Comparison of ENCODE assay signal across 29 mouse cellular contexts in the genomic region with DNA sequence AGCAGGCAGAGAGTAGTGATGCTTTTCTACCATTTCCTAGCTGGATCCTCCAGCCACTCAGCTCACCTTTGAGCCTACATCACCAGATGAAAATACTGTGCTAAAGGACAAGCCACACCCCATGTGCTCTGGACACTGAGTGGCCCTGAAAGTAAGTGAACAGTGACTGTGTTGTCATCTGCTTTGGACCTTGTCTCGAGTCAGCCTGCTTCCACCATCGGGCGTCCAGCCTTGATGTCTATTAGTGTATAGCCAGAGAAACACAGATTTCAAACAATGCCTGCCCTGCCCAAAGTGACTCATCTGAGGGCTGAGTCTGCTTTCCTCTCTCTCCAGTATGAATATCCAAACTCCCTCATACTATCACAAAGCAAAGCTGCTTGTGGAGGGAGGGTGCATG. TPM values are rescaled to one million over a fixed set of nuclear protein-coding genes. Genes with fewer than 3 reads are reported as not detected.
DNase-seq lines count a peak whose midpoint lies in the region; ATAC-seq and TF ChIP-seq lines count a peak whose summit lies in the region.
"Had no signal": no experiment of that assay in that cellular context is flagged by ENCODE, and none has a peak within 500 bp of the region (broad histone marks: within the 10 kb centered on the region; RNA-seq: fewer than 3 reads in every experiment).

No protein-coding gene starts in this region.

- no peak for TF ChIP-seq CTCF in gastrocnemius, adult 2 months (IDR thresholded peaks at IDR 0.05)

- intact Hi-C loops in gastrocnemius, adult 2 months (cut with DNase I): loop anchor here (2.0 kb wide), 1 partner anchor 75 kb away; no protein-coding TSS in a partner anchor

- peaks cover 20% of the 10 kb centered on the region for H3K36me3 ChIP-seq in megakaryocyte, embryonic 14.5 days (replicated peaks; ENCODE audit: low read length)

- no peaks in the 10 kb centered on the region for H3K27me3 ChIP-seq in megakaryocyte, embryonic 14.5 days (replicated peaks)
- H3K27me3 ChIP-seq: embryonic facial prominence, embryonic 15.5 days; heart, embryonic 12.5 days; limb, embryonic 15.5 days; midbrain, embryonic 13.5 days; Patski had no signal

- no peak overlapping the region for H3K4me3 ChIP-seq in gastrocnemius, adult 2 months
- peak overlapping the region; percentile 43 for H3K4me3 ChIP-seq in megakaryocyte, embryonic 14.5 days (replicated peaks)
- H3K4me3 ChIP-seq: embryonic facial prominence, embryonic 10.5 days; embryonic facial prominence, embryonic 15.5 days; heart, adult 2 months; heart, embryonic 12.5 days; limb, embryonic 10.5 days; limb, embryonic 15.5 days; midbrain, embryonic 13.5 days had no signal

- H3K9me3 ChIP-seq in megakaryocyte, embryonic 14.5 days: no peaks in the 10 kb centered on the region
- H3K9me3 ChIP-seq: embryonic facial prominence, embryonic 10.5 days; embryonic facial prominence, embryonic 15.5 days; heart, embryonic 12.5 days; limb, embryonic 10.5 days; limb, embryonic 15.5 days; midbrain, embryonic 13.5 days had no signal

- DNase-seq in gastrocnemius, adult 2 months: no peak
- DNase-seq in gastrocnemius, adult 8-10 months (ENCODE audit: low spot score in 2 of 2): no peak
- DNase-seq in adipocyte (ENCODE audit: low spot score): peak; percentile 40
- no peak for DNase-seq in ovary, postnatal 10 days (ENCODE audit: low spot score)
- DNase-seq in kidney, adult 9 months: no peak
- DNase-seq: cerebellum, adult 8-10 months; cerebellum, postnatal 25 days; gastrocnemius, postnatal 36 days; heart, adult 2 months; kidney, adult 18-20 months; kidney, postnatal 36 days; lung, postnatal 36 days; retina, postnatal 1 day; right cerebral cortex, postnatal 14 days; thymus, adult 18-20 months; thymus, postnatal 36 days had no signal

- no peak for ATAC-seq in megakaryocyte, adult 5-6 weeks (ENCODE audit: poor library complexity, severe bottlenecking)
- ATAC-seq: forebrain, embryonic 14.5 days; midbrain, embryonic 13.5 days; Patski had no signal

- H3K4me1 ChIP-seq in megakaryocyte, embryonic 14.5 days: peaks cover 46% of the 10 kb centered on the region

- H3K27ac ChIP-seq in gastrocnemius, adult 2 months: peak overlapping the region; percentile 91
- H3K27ac ChIP-seq: embryonic facial prominence, embryonic 10.5 days; embryonic facial prominence, embryonic 15.5 days; heart, adult 2 months; hindbrain, embryonic 14.5 days; limb, embryonic 10.5 days; limb, embryonic 15.5 days; midbrain, embryonic 13.5 days had no signal

RNA-seq across cellular contexts. Expression of a gene that starts 2.0 kb away (rescaled TPM):
- 10 to 100 TPM in 1 of 2 experiments, 1 to 10 TPM in 1; 6.7 to 23.3 TPM for total RNA-seq in gastrocnemius, adult 2 months (2021)
- 1 to 10 TPM; 3.9 to 8.6 (median 5.4) TPM for total RNA-seq in gastrocnemius, adult 8-10 months (2022)
- 95.9 and 122 TPM in 2 replicates for polyA plus RNA-seq in megakaryocyte, embryonic 14.5 days (2012; ENCODE audit: insufficient read depth, low replicate concordance)
- 11.6 and 12.8 TPM in 2 replicates for total RNA-seq in megakaryocyte, adult 5-6 weeks (2015)
- total RNA-seq in megakaryocyte, adult 5-6 weeks (2017): 21.4 and 34.0 TPM in 2 replicates

RNA-seq across cellular contexts. Expression of a gene that starts 42.4 kb away (rescaled TPM):
- total RNA-seq in gastrocnemius, adult 2 months (2021): 10 to 100 TPM; 22.4 to 25.5 TPM
- 10 to 100 TPM; 25.7 to 38.7 (median 28.8) TPM for total RNA-seq in gastrocnemius, adult 8-10 months (2022)
- polyA plus RNA-seq in megakaryocyte, embryonic 14.5 days (2012; ENCODE audit: insufficient read depth, low replicate concordance): 20.4 and 35.2 TPM in 2 replicates
- total RNA-seq in megakaryocyte, adult 5-6 weeks (2015): 33.3 and 47.8 TPM in 2 replicates
- 13.9 and 17.1 TPM in 2 replicates for total RNA-seq in megakaryocyte, adult 5-6 weeks (2017)

RNA-seq across cellular contexts. Expression of a gene that starts 50.5 kb away (rescaled TPM):
- total RNA-seq in gastrocnemius, adult 2 months (2021): 1 to 10 TPM; 1.5 to 3.2 TPM
- total RNA-seq in gastrocnemius, adult 8-10 months (2022): 1 to 10 TPM in 2 of 4 experiments, under 1 TPM in 2; 0.63 to 1.8 (median 1.3) TPM
- 11.0 and 15.6 TPM in 2 replicates for polyA plus RNA-seq in megakaryocyte, embryonic 14.5 days (2012; ENCODE audit: insufficient read depth, low replicate concordance)
- total RNA-seq in megakaryocyte, adult 5-6 weeks (2015): not detected in 2 replicates
- 0.15 and 0.53 TPM in 2 replicates for total RNA-seq in megakaryocyte, adult 5-6 weeks (2017)
- total RNA-seq: hematopoietic stem cell, adult 5-6 weeks; megakaryocyte-erythroid progenitor cell, adult 5-6 weeks had no signal
